Mouse (Mus musculus) regulatory T cell (primary cell): ENCODE measurements around the gene Sprtn.

Experiments
- in situ Hi-C: fragments of 300-600 bp; cut with MboI, MseI; formaldehyde crosslinking; loops from one replicate; pipeline ENCODE4 v1.15.1; 2025; ENCODE audit warnings: high pct_unique_total_duplicates

Gene Sprtn

GRCm38 (mm10) chr8:124944406-124944805, 46.7 kb downstream of the Sprtn start:
- in situ Hi-C loops, result no loop called here

GRCm38 (mm10) chr8:124947865-124948732, 50.4 kb downstream of the Sprtn start:
- in situ Hi-C loops, result no loop called here

GRCm38 (mm10) chr8:124948733-124949111, 51.0 kb downstream of the Sprtn start:
- in situ Hi-C loops, result no loop called here

- in situ Hi-C loops, result loop anchor here (5.0 kb wide), 1 partner anchor 88 kb away; no protein-coding TSS in a partner anchor
These were observed 51.8 kb downstream of the Sprtn start, which contains the start of gene Egln1 for GRCm38 (mm10) chr8:124949209-124950068. Gene Egln1 (minus strand): TSS chr8:124949324.

- in situ Hi-C loops, result loop anchor here (5.0 kb wide), 1 partner anchor 87 kb away; no protein-coding TSS in a partner anchor
These were observed 52.4 kb downstream of the Sprtn start for GRCm38 (mm10) chr8:124950069-124950456.

- in situ Hi-C loops, result loop anchor here (5.0 kb wide), 1 partner anchor 86 kb away; no protein-coding TSS in a partner anchor
These were observed 53.2 kb downstream of the Sprtn start for GRCm38 (mm10) chr8:124950865-124951264.

- in situ Hi-C loops, result loop anchor here (5.0 kb wide), 1 partner anchor 84 kb away; no protein-coding TSS in a partner anchor
These were observed 55.5 kb downstream of the Sprtn start for GRCm38 (mm10) chr8:124953188-124953587.

- in situ Hi-C loops, result loop anchor here (5.0 kb wide), 1 partner anchor 83 kb away; no protein-coding TSS in a partner anchor
These were observed 56.9 kb downstream of the Sprtn start for GRCm38 (mm10) chr8:124954572-124955082.
